Mouse (Mus musculus): Measurements from ENCODE around the gene Gnb3.

DNA sequence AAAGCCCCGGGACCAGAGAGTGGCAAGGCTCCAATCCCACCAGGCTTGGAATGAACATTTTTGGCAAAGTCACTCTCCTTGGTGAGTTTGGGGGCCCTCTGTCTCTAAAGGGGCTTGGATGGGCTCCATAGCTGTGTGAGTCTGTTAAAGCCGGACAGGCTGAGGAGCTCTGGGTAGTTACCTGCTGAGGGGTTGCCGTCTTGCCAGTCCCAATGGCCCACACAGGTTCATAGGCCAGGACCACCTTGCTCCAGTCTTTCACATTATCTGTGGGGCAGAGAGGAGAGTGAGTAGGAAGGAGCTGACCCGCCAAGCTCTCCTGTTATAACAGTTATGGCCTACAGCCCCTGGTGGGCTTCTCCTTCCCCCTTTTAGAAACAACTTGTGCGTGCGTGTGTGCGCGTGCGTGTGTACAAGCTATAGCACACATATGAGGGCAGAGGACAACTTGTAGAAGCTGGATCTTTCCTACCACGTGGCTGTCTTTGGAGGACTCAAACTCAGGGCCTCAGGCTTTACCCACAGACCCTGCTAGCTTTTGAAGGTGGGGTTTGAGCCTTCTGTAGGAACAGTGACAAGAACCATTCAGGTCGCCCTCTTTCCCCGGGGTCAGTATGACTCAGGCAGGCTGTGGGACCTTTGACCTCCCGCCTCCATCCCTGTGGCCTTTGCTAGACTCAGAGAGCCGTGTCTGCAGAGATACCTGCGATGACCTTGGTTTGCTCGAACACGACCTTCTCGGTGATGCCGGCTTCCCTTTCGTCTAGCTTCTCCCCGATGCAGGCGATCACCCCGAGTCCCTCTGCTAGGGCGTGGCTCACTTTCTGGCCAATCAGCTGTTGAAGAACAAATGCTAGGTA lies 28.1 kb downstream of the Gnb3 start:
- no peak for TF ChIP-seq POLR2A (IDR thresholded peaks at IDR 0.05; ENCODE audit: insufficient read depth, low read length)
- TF ChIP-seq CTCF (IDR thresholded peaks at IDR 0.05; ENCODE audit: low read depth, low read length) = no peak
- TF ChIP-seq EP300 (IDR thresholded peaks at IDR 0.05; ENCODE audit: insufficient read depth, low read depth, low read length) = no peak

All from ES-Bruce4 (cell line).